Mouse (Mus musculus) heart, postnatal 0 days (tissue): Measurements from ENCODE around the gene Rgs14.

Experiments used
- CTCF ChIP-seq: IDR thresholded peaks from 2 replicates; pipeline ENCODE4 v1.5.1; 2016; ENCODE audit warnings: antibody characterized with exemption, control low read depth, low read depth
- EP300 ChIP-seq: IDR thresholded peaks from 2 replicates; pipeline ENCODE4 v1.6.1; 2016; ENCODE audit warnings: antibody characterized with exemption, low read depth

DNA sequence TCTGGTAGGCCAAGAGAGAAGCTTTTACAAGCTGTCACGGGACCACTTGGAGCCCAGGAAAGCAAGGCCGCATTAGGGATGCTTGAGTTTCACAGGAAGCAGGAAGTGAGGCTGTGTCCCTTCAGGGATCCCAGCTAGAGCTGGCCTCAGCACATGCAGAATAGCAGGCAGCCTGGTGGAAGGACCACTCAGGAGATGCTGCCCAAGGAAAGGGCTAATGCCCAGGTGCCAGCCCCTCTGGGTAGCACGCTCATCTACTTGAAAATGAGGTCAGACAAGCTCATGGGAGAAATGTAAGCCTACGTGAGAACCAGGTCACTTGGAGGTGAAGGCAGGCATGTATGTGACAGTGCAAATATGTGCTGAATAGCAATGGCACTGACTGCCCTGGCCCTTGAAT lies 42.4 kb upstream of the Rgs14 start:
- TF ChIP-seq CTCF (no peak), EP300 (no peak)
